Mouse (Mus musculus) left cerebral cortex, postnatal 36 days (tissue): ENCODE measurements around the gene Dclk1. TPM values are rescaled to one million over a fixed set of nuclear protein-coding genes. Genes with fewer than 3 reads are reported as not detected.
"Not testable (repeated sequence)": the region's sequence is repeated elsewhere in the genome, so short reads cannot be mapped to it uniquely, and the experiment has no call there.

Source experiments
- DNase-seq, 2 experiments: peaks; one replicate each; pipeline ENCODE4 v3.0.0; 2021 to 2022; ENCODE audit warnings: low spot score in 2 of 2, mixed read lengths in 1 of 2
- intact Hi-C: fragments of 180-260 bp; cut with DNase I; formaldehyde crosslinking; loops from one replicate; pipeline ENCODE4 v1.15.1; 2025
- total RNA-seq, 2 experiments: library from RNA; stranded (reverse); gene quantifications; 2 replicates each; pipeline ENCODE4 v1.2.3; 2021

The Dclk1 gene
- total RNA-seq, result 100 to 1,000 TPM; 877 to 948 TPM

DNA sequence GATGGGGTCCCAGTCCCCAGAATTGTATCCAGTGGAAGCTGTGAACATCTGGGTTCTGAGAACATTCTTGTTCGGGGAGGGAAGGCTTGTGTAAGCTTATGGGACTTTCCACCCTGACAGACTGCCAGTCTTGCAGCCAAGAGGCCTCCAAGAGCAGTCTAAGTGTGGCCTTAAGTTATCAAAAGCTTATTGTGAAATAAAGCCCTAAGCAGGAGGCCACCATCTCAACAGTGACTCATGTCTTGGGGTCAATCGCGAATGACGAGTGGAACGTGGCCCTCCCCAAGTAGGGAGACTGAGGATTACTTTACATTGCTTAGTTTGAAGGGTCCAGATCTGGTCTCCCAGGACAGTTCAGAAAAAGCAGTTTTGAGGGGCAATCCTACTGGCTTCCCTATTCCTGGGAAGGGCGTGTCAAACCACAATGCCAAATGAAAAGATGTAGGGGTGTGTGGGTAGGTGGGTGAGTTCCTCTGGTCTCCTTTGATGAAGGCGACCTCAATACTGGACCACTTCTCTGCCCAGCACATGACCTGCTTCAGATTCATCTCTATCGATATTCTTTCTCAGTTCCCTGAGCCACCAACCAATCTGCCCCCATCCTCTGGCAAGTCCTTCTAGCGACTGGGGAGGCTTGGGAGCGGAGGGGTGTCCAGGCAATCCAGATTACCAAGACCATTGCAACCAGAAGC lies at the start of gene Dclk1:
TSS of gene Dclk1 (plus strand) at position 635 of the 692 bp plus-strand sequence.
- intact Hi-C loops, result loop anchor here (2.0 kb wide), 2 partner anchors 87 to 113 kb away; no protein-coding TSS in a partner anchor
- no peak for DNase-seq

DNA sequence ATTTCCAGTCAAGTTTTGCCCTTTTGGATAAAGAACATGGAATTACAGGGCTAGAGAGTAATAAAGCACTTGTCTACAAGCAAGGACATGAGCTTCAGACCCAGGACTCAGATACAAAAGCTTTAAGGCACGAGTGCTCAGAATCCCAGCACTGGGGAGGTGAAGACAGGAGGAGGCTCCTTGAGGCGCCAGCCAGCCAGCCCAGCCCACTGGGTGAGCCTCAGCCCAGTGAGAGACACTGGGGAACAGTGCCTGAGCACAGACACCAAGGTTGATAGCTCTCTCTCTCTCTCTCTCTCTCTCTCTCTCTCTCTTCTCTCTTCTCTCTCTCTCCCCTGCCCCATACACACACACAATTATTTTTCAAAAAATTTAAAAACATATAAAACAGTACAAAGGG lies 48.8 kb upstream of the Dclk1 start:
- intact Hi-C loops, result no loop called here
- DNase-seq, result no peak

DNA sequence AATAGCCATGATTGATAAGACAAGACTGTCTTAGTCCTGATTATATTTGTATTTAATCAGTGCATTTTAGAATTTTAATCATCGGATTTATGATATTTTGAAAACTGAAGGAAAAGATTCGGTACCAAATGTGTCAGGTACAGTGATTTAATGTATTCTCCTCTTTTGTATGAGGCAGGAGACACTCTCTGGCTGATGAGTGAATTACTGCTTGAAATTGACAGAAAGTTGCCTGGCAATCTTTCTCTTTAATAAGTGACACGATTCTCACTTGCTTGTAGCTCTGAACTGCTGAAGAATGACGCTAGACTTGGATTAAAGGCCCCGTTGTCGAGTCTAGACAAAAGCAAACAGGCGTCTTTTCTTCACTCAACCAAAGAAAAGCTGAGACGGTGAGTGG lies 47.4 kb upstream of the Dclk1 start:
- intact Hi-C loops, result no loop called here
- DNase-seq, result no peak

DNA sequence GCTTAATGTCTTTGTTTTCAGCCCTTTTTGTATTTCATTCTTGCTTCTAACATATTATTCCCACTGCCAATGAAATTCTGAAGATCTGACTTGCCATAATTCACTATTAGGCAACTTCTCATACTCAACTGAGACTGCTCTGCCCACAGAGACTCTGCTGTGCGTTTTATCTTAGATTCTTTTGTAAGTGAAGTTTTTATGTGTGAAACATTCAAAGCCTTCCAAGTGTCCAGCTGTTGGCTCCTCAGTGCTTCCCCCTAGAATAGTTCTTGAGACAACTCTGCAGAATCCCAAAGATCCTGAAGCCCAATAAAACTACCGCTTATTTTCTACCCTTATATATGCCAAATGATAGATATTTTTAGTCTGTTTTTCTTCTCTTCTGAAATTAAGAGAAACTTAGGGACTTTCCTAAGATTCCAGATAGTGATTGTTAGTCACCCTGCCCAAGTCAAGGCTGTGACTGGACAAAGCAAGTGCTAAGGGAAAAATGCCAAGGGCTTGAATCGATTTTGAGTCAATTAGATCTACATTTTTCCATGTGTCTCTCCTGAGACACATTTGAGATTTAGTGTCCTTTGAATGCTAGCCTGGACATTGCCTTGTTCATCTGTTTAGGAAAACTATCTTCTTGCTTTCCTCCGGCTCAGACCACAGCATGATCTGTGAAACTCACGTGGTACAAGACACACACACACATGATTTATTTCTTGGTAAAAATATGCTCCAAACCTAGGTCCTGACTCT lies 46.4 kb upstream of the Dclk1 start:
- intact Hi-C loops, result no loop called here
- DNase-seq, result no peak

DNA sequence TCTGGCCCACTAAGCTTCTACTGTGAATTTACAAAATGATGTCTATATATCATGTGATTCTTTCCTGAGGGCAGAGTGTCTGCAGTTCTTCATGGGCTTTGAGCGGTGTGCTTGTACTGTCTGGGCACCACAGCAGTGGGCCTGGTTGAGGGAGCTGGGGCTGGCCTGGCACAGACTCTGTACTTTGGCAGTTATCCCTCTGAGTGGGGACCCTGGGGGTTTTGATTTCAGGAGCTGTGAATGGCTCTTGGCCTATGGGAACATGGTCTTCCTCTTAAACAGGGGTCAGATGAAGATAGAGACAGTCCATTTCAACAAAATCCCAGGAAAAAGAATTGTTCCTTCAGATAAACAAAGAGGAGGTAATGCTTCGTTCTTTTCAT lies 45.8 kb upstream of the Dclk1 start:
- intact Hi-C loops, result no loop called here
- no peak for DNase-seq

DNA sequence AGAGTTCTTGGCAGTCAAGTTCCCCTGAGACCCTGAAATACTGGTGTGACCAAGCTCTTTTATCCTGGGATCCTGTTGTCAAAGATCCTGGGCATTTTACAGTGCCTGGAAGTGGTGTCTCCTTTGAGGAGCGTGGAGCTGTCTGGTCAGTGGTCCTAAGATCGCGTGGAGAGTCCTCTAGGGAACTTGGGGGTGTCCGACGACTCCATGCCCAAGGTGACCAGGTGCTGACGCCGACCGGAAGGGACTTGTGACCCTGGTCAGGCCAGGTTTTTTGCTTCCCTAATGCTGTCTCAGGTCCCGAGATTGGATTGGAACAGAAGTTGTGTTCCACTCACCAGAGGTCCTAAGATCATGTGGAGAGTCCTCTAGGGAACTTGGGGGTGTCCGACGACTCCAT lies 38.5 kb upstream of the Dclk1 start:
- DNase-seq, intact Hi-C loops: not testable (repeated sequence)

DNA sequence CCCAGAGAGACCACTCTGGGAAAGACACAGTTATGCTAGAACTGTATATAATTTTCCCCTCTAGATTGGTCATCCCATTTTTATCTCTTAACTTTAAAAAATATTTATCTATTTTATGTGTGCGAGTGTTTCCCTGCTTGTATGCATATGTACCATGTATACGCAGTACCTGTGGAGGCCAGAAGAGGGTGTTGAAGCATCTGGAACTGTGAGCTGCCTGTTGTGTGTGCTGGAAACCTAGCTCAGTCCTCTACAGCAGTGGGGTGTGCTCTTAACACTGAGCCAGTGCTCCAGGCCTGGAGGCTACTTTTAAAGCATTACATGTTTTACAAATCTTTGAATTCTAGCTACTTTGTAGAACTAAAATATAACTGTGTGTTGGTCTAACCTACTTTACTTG lies 35.8 kb upstream of the Dclk1 start:
- intact Hi-C loops, result no loop called here
- no peak for DNase-seq

DNA sequence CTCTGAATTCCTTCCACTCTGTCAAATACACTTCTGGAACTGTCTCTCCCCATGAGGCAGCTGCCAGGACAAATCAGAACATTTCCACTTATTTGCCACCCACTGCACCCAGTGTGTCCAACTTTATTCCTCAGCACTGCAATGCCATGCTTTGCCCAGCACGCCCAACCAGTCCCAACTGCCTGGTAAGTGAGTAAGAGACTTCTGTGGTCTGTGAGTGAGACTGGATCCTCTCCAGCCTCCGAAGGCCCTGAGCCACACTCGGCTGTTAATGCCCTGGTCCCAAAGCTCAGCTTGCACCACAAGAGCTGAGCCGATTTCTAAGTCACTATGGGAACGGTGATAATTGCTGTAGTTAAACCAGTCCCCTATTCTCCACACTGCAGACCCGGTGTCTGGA lies 34.5 kb upstream of the Dclk1 start:
- DNase-seq, result no peak
- intact Hi-C loops, result no loop called here

DNA sequence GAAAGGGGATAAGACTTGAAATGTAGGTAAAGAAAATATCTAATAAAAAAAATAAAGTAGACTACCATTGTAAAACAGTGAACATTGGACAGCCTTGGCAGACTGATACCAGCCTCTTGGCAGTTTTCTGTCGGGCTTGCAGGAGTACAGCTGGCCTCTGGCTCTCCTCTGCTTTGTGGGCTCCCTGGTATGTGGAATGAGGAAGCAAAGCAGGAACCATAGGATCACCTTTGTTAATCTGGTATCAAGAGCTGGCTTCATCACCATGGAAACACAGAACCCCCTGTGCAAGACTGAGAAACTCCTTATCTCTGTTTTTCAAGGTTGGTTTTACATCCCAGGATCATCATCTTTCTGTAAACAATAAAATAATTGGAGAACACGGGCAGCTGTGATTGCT lies 29.9 kb upstream of the Dclk1 start:
- DNase-seq, result no peak
- intact Hi-C loops, result no loop called here

DNA sequence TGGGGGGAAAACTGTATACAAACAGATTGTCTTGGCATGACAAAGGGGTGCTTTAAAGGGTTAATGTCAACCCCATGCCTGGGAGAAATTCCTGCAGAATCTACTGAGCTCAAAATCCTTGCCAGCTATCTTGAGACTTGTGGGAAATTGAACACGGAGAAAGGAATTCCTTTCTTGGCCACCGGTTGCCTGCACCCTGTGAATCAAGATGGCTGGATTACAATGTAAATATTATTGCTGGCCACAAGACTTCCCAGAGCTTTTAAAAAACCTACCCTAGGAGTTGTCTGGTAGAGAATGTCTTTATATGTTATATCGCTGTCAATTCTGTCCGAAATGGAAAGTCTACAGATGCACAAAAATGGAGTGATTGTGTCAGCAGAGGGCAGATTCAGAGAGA lies 28.4 kb upstream of the Dclk1 start:
- intact Hi-C loops, result no loop called here
- DNase-seq, result no peak

DNA sequence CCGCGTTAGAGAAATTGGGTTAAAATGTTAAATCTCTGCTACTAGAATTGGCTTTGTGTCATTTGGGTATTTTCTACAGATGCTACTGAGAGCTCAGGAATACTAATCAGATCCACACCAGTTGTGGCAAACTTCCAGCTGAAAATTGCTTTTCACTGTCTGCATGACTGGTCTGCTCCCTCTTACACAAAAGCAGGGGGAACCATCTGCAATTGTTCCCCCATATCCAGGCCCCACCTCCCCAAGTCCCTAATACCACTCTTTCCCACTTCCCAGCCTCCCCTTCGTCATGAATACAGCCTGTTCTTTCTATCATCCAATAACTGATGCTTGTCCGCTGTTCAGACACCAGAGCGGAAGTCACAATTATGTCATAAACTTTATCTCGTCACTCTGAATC lies 27.8 kb upstream of the Dclk1 start:
- DNase-seq, result no peak
- intact Hi-C loops, result no loop called here

DNA sequence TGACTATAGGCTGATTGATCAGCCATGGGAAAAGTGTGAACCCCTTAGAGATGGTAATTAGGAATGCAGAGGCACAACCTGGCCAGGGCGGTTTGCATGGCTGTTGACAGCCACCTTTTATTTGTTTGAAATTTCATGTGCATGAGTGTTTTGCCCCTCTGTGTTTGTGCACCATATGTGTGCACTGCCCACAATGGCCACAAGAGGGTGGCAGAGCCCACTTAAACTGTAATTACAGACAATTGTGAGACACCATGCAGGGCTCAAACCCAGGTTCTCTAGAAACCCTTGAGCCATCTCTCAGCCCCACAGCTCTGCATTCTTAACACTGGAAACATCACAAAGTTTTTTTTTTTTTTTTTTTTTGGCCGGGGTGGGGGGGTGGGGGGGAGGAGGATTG lies 19.7 kb upstream of the Dclk1 start:
- no peak for DNase-seq
- intact Hi-C loops, result no loop called here

DNA sequence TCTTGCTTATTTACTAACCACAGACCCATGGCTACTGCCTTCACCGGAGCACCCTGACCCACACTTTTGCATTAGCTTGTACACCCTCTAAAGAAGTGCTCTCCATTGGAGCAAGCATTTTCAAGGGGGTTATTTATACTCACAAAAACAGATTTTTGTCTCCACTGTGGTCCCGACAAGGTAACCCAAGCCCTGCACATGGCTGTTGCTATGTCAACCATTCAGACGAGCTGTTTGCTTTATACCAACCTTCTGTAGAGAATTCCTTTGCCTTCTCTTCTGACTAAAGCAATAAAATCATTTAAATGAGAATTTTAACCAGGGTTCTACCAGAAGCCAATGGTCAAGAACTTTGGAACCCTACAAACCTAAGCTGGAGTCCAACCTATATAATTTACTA lies 18.3 kb upstream of the Dclk1 start:
- no peak for DNase-seq
- intact Hi-C loops, result no loop called here

DNA sequence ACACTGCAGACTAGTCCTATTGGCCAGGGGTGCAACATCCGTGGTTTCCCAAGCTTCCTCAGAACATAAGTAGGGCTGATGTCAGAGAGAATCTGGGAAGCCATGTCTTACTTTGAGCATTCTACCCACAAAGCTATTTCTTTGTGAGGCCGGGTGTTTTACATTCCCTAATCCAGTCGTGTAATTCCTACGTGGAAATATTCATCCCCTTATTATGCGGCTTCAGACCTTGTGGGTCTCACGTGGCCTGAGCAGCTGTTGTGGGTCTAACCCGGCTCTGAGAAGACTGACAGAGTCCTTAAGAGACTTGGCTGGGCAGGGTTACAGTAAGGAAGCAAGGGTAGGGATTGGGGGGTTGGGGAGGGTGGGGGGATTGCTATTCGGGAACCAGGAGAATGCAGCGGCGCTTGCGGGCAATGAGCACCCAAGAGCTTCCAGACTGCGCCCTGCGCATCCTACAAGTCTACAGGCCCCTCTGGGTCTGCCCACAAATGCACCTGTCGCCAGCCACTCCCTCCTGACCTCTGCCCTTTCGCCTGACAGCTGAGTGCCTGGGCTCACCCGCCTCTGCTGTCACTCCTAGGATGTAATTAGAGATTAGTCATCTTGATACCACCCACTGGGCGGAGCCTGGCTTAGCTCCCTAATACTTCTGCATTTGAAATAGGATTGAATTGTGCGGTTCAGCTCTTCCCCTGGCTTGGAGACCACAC lies 15.5 kb upstream of the Dclk1 start:
- intact Hi-C loops, result no loop called here
- DNase-seq, result no peak

DNA sequence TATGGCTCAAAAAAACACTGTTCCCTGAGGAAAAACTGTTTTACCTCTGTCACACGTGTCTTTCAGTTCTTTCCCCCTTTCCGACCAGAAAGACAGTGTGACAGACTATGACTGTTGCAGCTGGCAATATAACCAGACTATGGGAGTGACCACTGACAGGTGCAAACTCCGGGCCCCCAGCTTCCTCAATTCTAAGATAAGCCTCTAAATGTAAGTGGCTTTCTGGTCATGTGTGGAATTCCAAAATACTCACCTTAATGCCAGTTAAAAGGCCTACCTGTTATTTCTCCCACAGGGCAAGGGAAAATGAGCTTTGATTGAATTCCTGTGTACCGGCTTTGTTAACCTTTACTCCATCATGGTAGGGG lies 15.0 kb upstream of the Dclk1 start:
- DNase-seq, result no peak
- intact Hi-C loops, result no loop called here

DNA sequence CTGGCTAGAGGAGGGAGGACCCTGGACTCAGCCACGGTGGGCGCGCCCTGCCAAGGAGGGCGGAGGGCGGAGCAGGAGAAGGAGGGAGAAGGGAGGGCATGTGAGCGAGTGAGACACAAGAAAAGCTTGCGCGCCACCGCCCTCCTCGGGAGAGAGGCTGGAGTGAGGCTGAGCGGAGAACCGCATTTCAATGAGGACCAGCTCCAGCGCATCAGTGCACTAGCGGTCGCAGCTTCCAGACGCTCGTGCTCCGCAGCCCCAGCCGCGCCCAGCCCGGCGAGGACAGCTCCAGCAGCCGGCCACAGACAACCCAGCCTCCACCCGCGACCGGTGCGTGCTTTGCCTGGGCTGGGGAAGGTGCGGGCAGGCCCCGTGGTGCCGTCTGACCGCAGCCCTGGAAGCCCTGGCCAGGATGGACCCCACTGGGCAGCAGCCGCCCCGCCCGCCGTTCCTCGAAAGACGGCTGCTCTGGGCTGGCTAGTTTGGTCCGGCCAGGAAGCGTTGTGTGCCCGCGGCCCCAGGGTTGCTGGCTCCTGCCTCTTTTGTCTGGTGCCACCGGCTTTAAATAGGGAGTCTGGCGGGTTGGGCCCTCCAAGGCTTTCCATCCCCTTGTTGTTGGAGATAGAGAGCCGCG lies 375 bp downstream of the Dclk1 start:
- intact Hi-C loops, result loop anchor here (2.0 kb wide), 2 partner anchors 88 to 112 kb away; no protein-coding TSS in a partner anchor
- DNase-seq, result peak; percentile 86 to 89

DNA sequence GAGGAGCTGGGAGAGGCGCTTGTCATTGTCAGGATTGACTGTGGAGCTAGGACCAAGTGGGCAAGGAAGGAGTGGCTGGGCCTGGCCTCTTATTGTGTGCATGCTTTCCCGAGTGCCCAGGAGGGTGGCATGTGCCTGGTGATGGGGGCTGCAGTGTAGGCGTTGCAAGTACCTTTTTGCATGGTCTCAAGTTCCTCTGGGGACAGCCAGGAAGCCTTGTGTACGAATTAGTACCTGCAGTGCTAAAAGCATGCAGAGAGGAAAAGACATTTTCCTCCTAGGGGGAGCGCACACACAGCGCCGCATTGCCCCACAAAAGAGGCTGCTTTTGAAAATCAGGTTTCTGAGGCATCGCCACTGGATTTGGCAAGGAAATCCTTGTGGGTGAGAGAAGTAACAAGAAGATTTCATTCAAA lies 900 bp downstream of the Dclk1 start:
- intact Hi-C loops, result loop anchor here (2.0 kb wide), 2 partner anchors 88 to 112 kb away; no protein-coding TSS in a partner anchor
- peak; percentile 61 to 68 for DNase-seq

DNA sequence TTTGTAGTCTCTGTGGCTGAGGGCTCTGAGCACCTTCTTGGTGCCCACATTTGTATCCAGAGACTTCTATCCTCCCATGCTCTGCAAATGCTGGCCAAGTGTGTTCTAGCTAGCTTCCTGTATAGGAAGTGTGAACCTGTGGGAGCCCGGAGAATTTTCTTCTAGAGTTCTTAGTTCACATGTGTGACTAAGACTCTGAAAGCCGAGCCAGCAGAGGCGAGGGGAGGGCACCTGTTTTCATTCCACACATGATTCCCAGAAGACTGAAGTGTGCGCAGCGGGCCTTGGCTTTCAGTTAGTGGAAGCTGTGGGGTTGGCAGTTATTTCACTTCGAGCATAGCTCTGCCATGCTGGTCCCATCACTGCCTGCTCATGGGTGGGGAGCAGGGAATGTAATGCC lies 1.9 kb downstream of the Dclk1 start:
- intact Hi-C loops, result no loop called here
- DNase-seq, result peak; percentile 50 to 57

DNA sequence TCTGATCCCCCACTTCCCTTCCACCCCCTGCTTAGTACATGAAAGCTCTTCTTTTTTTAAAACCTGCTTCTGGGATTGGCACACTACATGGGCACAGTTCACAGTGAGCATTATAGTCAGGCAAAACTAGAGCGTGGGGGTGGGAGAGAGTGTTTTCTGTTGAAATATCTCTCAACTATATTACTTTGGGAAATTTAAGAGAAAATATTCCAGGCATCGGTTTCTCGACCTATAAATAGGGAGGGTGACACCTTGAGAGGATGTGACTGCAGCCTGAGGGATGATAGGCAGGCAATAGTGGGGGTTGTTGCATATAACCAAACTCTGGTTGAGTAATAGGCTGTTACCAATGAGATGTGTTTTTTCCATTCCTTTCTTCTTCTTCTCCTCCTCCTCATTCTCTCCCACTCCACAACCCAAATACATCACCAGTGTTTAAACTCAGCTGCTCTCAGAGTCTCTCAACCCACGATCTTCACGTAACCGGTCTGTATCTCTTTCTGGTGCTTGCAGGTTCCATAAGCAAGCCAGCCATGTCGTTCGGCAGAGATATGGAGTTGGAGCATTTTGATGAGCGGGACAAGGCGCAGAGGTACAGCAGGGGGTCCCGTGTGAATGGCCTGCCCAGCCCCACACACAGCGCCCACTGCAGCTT lies 4.6 kb downstream of the Dclk1 start:
- peak; percentile 50 to 54 for DNase-seq
- intact Hi-C loops, result loop anchor here (2.0 to 5.0 kb wide), 2 partner anchors 36 to 70 kb away; no protein-coding TSS in a partner anchor

DNA sequence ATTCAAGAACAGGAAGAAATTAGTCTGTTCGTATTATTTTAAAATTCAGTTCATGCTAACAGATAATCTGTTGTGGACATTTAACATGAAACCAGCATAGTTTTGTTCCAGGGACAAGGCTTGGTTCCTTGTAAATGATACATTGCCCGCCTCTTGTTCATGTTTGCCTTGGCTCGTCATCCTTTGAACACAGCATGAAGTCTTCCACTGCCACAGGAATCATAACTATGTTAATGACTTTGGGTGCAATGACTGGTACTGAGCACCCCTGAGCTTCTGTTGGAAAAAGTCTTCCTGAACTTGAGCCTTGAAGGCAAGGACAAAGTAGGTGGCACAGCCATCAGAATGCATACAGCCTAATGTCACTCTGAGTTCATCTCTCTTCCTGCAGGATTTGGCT lies 5.9 kb downstream of the Dclk1 start:
- no peak for DNase-seq
- intact Hi-C loops, result loop anchor here (5.0 kb wide), 1 partner anchor 34 kb away; no protein-coding TSS in a partner anchor
